Mouse (Mus musculus) testis, adult 2 months (tissue): ENCODE results near the gene Zbtb34.

Experiments
- CTCF ChIP-seq: fragments of 200-500 bp; IDR thresholded peaks from 2 replicates; pipeline ENCODE4 v1.5.1; 2012; ENCODE audit warnings: low read depth, mild to moderate bottlenecking, inconsistent platforms, low read length, moderate library complexity; ENCODE audit not compliant: control insufficient read depth, insufficient read depth, insufficient replicate concordance
- POLR2A ChIP-seq: fragments of 200-500 bp; IDR thresholded peaks from 2 replicates; pipeline ENCODE4 v1.6.1; 2012; ENCODE audit warnings: low read depth, mild to moderate bottlenecking, inconsistent platforms, low read length, moderate library complexity; ENCODE audit not compliant: control insufficient read depth

DNA sequence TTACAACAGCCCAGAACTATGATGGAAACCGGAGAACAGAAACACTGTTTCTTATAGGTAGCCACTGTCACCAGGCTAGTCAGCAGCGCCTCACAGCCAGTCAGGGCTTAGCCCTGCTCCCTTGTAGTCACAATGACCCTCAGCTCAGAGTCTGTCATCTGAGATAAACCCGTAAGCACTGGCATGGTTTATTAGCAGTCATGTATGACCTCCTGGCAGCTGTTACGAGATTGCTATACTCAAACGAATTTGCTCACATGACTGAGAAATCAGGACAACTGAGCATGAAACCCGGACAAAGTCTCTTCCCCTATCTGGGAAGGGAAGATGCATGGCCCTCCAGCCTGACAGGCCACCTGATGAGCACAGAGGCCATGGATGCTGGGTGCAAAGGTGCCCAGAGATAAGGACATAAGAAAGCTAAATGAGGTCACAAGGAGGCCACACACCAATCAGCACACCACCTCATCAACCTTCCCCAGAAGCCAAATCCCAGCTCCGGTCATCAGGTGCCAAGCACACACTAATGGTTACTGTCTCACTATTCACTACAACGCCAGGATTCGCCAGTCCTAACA is 69.9 kb downstream of the Zbtb34 start:
- TF ChIP-seq POLR2A (no peak), CTCF (no peak)
